Mouse (Mus musculus): ENCODE measurements around the gene Rffl. TPM values are rescaled to one million over a fixed set of nuclear protein-coding genes. Genes with fewer than 3 reads are reported as not detected.
A peak's percentile ranks its signal among the peaks of the same experiment; 100 is the strongest.
"Not testable (repeated sequence)": the region's sequence is repeated elsewhere in the genome, so short reads cannot be mapped to it uniquely, and the experiment has no call there.

Gene Rffl
- polyA plus RNA-seq, 1 experiment from 2014 or later, result 28.8 TPM

- H3K9ac ChIP-seq, result no peak overlapping the region
- H3K27ac ChIP-seq, result no peak overlapping the region
- 76% methylated on average over 5 of the region's 5 CpGs for WGBS (ENCODE audit: insufficient replicate concordance)
- H3K9me3 ChIP-seq (replicated peaks), result no peaks in the 10 kb centered on the region
- H3K27me3 ChIP-seq (replicated peaks), result no peaks in the 10 kb centered on the region
- H3K4me2 ChIP-seq, result no peak overlapping the region
- no peak overlapping the region for H3K4me3 ChIP-seq
- ATAC-seq, result no peak
- H3K36me3 ChIP-seq, result peaks cover 21% of the 10 kb centered on the region
- peaks cover 72% of the 10 kb centered on the region for H3K4me1 ChIP-seq
Measured at GRCm38 (mm10) chr11:82838511-82838910, 32.5 kb downstream of the Rffl start.

- WGBS (ENCODE audit: insufficient replicate concordance), result 35% methylated on average over 7 of the region's 7 CpGs
- peak overlapping the region; percentile 18 for H3K4me2 ChIP-seq
- peak; percentile 41; the same call in 1 of the 2 replicates for ATAC-seq
- peaks cover 19% of the 10 kb centered on the region for H3K36me3 ChIP-seq
- no peaks in the 10 kb centered on the region for H3K27me3 ChIP-seq (replicated peaks)
- H3K9me3 ChIP-seq (replicated peaks), result no peaks in the 10 kb centered on the region
- H3K4me3 ChIP-seq, result no peak overlapping the region
- peaks cover 71% of the 10 kb centered on the region for H3K4me1 ChIP-seq
- H3K9ac ChIP-seq, result no peak overlapping the region
- peak overlapping the region; percentile 15; the same call in 1 of the 2 replicates for H3K27ac ChIP-seq
Measured at GRCm38 (mm10) chr11:82837848-82838247, 33.2 kb downstream of the Rffl start.

GRCm38 (mm10) chr11:82837192-82837591, 33.8 kb downstream of the Rffl start:
- no peak overlapping the region for H3K4me2 ChIP-seq
- H3K27ac ChIP-seq, result no peak overlapping the region
- H3K4me1 ChIP-seq, result peaks cover 70% of the 10 kb centered on the region
- 74% methylated on average over 7 of the region's 7 CpGs for WGBS (ENCODE audit: insufficient replicate concordance)
- no peaks in the 10 kb centered on the region for H3K9me3 ChIP-seq (replicated peaks)
- no peak overlapping the region for H3K4me3 ChIP-seq
- peaks cover 24% of the 10 kb centered on the region for H3K36me3 ChIP-seq
- H3K27me3 ChIP-seq (replicated peaks), result no peaks in the 10 kb centered on the region
- no peak overlapping the region for H3K9ac ChIP-seq
- no peak for ATAC-seq

GRCm38 (mm10) chr11:82835616-82836432, 35.2 kb downstream of the Rffl start:
- Histone ChIP-seq H3K4me3 (no peak overlapping the region), H3K4me2 (no peak overlapping the region), H3K9ac (no peak overlapping the region), H3K36me3 (peaks cover 29% of the 10 kb centered on the region), H3K27ac (no peak overlapping the region), H3K4me1 (peaks cover 70% of the 10 kb centered on the region), H3K9me3 (replicated peaks) (no peaks in the 10 kb centered on the region), H3K27me3 (replicated peaks) (no peaks in the 10 kb centered on the region)
- WGBS (ENCODE audit: insufficient replicate concordance), result 73% methylated on average over 11 of the region's 11 CpGs
- ATAC-seq, result no peak

GRCm38 (mm10) chr11:82834359-82834758, 36.7 kb downstream of the Rffl start:
- not testable (repeated sequence) for ATAC-seq

GRCm38 (mm10) chr11:82833929-82834328, 37.1 kb downstream of the Rffl start:
- H3K36me3 ChIP-seq, result peaks cover 34% of the 10 kb centered on the region
- no peak overlapping the region for H3K4me3 ChIP-seq
- ATAC-seq, result no peak
- H3K9ac ChIP-seq, result no peak overlapping the region
- 49% methylated on average over 8 of the region's 8 CpGs for WGBS (ENCODE audit: insufficient replicate concordance)
- H3K27me3 ChIP-seq (replicated peaks), result no peaks in the 10 kb centered on the region
- H3K4me2 ChIP-seq, result no peak overlapping the region
- no peaks in the 10 kb centered on the region for H3K9me3 ChIP-seq (replicated peaks)
- peaks cover 59% of the 10 kb centered on the region for H3K4me1 ChIP-seq
- H3K27ac ChIP-seq, result 0 out of 2 replicates have a peak overlapping the region, but pooled peaks have one; percentile 38

More at GRCm38 (mm10) chr11:82834359-82834758, 36.7 kb downstream of the Rffl start:
- H3K9ac ChIP-seq; H3K4me3 ChIP-seq; H3K9me3 ChIP-seq (replicated peaks); H3K4me2 ChIP-seq; H3K27me3 ChIP-seq (replicated peaks): not testable (repeated sequence)
- peaks cover 32% of the 10 kb centered on the region for H3K36me3 ChIP-seq
- 0 out of 2 replicates have a peak overlapping the region, but pooled peaks have one; percentile 38 for H3K27ac ChIP-seq
- 64% methylated on average over 7 of the region's 7 CpGs for whole genome bisulfite sequencing (ENCODE audit: insufficient replicate concordance)
- H3K4me1 ChIP-seq, result peaks cover 63% of the 10 kb centered on the region

- peaks cover 44% of the 10 kb centered on the region for H3K4me1 ChIP-seq
- not testable (repeated sequence) for H3K4me2 ChIP-seq; ATAC-seq; H3K27me3 ChIP-seq (replicated peaks); H3K9me3 ChIP-seq (replicated peaks); H3K9ac ChIP-seq; H3K4me3 ChIP-seq; H3K27ac ChIP-seq
- WGBS (ENCODE audit: insufficient replicate concordance), result 79% methylated on average over 10 of the region's 10 CpGs
- H3K36me3 ChIP-seq, result peaks cover 40% of the 10 kb centered on the region
Measured at GRCm38 (mm10) chr11:82832402-82832801, 38.6 kb downstream of the Rffl start.

GRCm38 (mm10) chr11:82831008-82831893, 39.8 kb downstream of the Rffl start:
- no peak overlapping the region for H3K4me3 ChIP-seq
- WGBS (ENCODE audit: insufficient replicate concordance), result 36% methylated on average over 10 of the region's 10 CpGs
- H3K36me3 ChIP-seq, result peaks cover 31% of the 10 kb centered on the region
- ATAC-seq, result no peak
- peaks cover 43% of the 10 kb centered on the region for H3K4me1 ChIP-seq
- H3K9me3 ChIP-seq (replicated peaks), result no peaks in the 10 kb centered on the region
- peak overlapping the region; percentile 23; the same call in 1 of the 2 replicates for H3K4me2 ChIP-seq
- H3K27ac ChIP-seq, result no peak overlapping the region; the same call in 1 of the 2 replicates
- no peak overlapping the region for H3K9ac ChIP-seq
- H3K27me3 ChIP-seq (replicated peaks), result no peaks in the 10 kb centered on the region

GRCm38 (mm10) chr11:82826818-82827217, 44.2 kb downstream of the Rffl start:
- no peak overlapping the region for H3K9ac ChIP-seq
- peak overlapping the region; percentile 7; the same call in 1 of the 2 replicates for H3K27ac ChIP-seq
- H3K4me2 ChIP-seq, result no peak overlapping the region
- no peaks in the 10 kb centered on the region for H3K27me3 ChIP-seq (replicated peaks)
- H3K36me3 ChIP-seq, result peaks cover 16% of the 10 kb centered on the region
- no peaks in the 10 kb centered on the region for H3K9me3 ChIP-seq (replicated peaks)
- peaks cover 53% of the 10 kb centered on the region for H3K4me1 ChIP-seq
- no peak overlapping the region for H3K4me3 ChIP-seq
- ATAC-seq, result no peak

- Histone ChIP-seq H3K27ac (no peak overlapping the region), H3K4me2 (no peak overlapping the region)
Measured at GRCm38 (mm10) chr11:82820788-82821456, 50.1 kb downstream of the Rffl start.

GRCm38 (mm10) chr11:82819350-82819749, 51.7 kb downstream of the Rffl start:
- H3K4me2 ChIP-seq, result no peak overlapping the region
- no peak overlapping the region for H3K27ac ChIP-seq
- no peak overlapping the region for H3K9ac ChIP-seq
- peaks cover 31% of the 10 kb centered on the region for H3K4me1 ChIP-seq
- 32% methylated on average over 4 of the region's 4 CpGs for WGBS (ENCODE audit: insufficient replicate concordance)
- H3K36me3 ChIP-seq, result peaks cover 43% of the 10 kb centered on the region
- no peak overlapping the region for H3K4me3 ChIP-seq
- no peaks in the 10 kb centered on the region for H3K27me3 ChIP-seq (replicated peaks)
- H3K9me3 ChIP-seq (replicated peaks), result no peaks in the 10 kb centered on the region
- ATAC-seq, result peak; percentile 57

More at GRCm38 (mm10) chr11:82820788-82821456, 50.1 kb downstream of the Rffl start:
- Histone ChIP-seq H3K27me3 (replicated peaks) (no peaks in the 10 kb centered on the region), H3K4me1 (peaks cover 45% of the 10 kb centered on the region), H3K4me3 (no peak overlapping the region), H3K36me3 (peaks cover 29% of the 10 kb centered on the region), H3K9me3 (replicated peaks) (no peaks in the 10 kb centered on the region), H3K9ac (no peak overlapping the region)
- WGBS (ENCODE audit: insufficient replicate concordance), result 75% methylated on average over 13 of the region's 13 CpGs
- peak; percentile 21; the same call in 1 of the 2 replicates for ATAC-seq
